Mouse (Mus musculus) lung, adult 2 months (tissue): ENCODE measurements at regions not wholly inside any gene's neighbourhood (a gene's known extent, or its start where the extent isn't known, plus 50 kb on each side); places are given as distances from the start of the nearest gene placed in this dataset.

Experiments used
- CTCF ChIP-seq: fragments of 200-500 bp; IDR thresholded peaks from 2 replicates; pipeline ENCODE4 v1.5.1; 2011; ENCODE audit warnings: mild to moderate bottlenecking, low read length, control low read depth; ENCODE audit not compliant: insufficient read depth
- POLR2A ChIP-seq: fragments of 200-500 bp; IDR thresholded peaks from 2 replicates; pipeline ENCODE4 v1.6.1; 2011; ENCODE audit warnings: low read depth, mild to moderate bottlenecking, control low read depth, low read length, borderline replicate concordance; ENCODE audit errors: extremely low read depth

DNA sequence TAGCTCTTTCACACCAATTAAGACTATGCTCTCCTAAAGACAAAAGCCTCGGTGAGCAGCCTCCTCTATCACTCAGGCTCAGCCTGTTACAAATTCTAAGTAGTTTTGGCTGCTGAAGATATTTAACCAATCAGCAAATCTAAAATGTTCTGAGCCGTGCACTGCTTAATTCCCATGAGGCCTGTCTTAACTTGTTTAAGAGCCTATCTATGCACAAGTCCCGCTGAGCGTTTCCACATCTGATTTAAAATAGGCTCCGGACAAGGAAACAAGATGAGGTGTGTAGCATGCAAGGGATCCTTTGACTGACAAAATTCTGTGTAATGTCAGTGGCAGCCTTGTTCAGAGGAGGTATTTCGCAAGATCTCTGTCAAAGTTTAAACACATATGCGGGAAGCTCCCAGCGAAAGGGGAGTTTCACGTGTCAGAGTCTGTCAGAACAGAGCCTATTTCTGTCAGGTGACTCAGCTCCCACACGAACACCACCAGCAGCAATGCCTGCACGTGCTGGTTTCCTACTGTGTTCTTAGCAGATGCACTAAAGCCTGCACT, 63.3 kb upstream of the Ripply2 start:
- no peak for TF ChIP-seq CTCF
- TF ChIP-seq POLR2A, result no peak
